Mouse (Mus musculus): ENCODE data around the gene Gm19935. TPM values are rescaled to one million over a fixed set of nuclear protein-coding genes. Genes with fewer than 3 reads are reported as not detected.

Gene Gm19935
- polyA plus RNA-seq, 1 experiment: 29.6 TPM

GRCm38 (mm10) chr8:90853971-90854670 lies 36.9 kb upstream of the Gm19935 start:
- H3K4me3 ChIP-seq (ENCODE audit: control insufficient read depth, low read depth, low read length): no peak overlapping the region
- TF ChIP-seq CTCF (IDR thresholded peaks at IDR 0.05; ENCODE audit: control insufficient read depth, insufficient read depth, insufficient replicate concordance, low read depth, low read length) (no peak), POLR2A (IDR thresholded peaks at IDR 0.05; ENCODE audit: control insufficient read depth, low read depth, low read length) (no peak)
- no peak overlapping the region for H3K27ac ChIP-seq (ENCODE audit: control insufficient read depth, insufficient read depth, low read depth, low read length)
- no peaks in the 10 kb centered on the region for H3K36me3 ChIP-seq (ENCODE audit: control insufficient read depth, insufficient read depth, low read length)
- no peaks in the 10 kb centered on the region for H3K27me3 ChIP-seq (ENCODE audit: control insufficient read depth, insufficient read depth, low read length)
- peaks cover 4% of the 10 kb centered on the region for H3K4me1 ChIP-seq (ENCODE audit: control insufficient read depth, insufficient read depth, low read length)

- Histone ChIP-seq H3K4me1 (ENCODE audit: control insufficient read depth, insufficient read depth, low read length) (peaks cover 4% of the 10 kb centered on the region), H3K4me3 (ENCODE audit: control insufficient read depth, low read depth, low read length) (no peak overlapping the region), H3K27me3 (ENCODE audit: control insufficient read depth, insufficient read depth, low read length) (no peaks in the 10 kb centered on the region), H3K36me3 (ENCODE audit: control insufficient read depth, insufficient read depth, low read length) (no peaks in the 10 kb centered on the region), H3K27ac (ENCODE audit: control insufficient read depth, insufficient read depth, low read depth, low read length) (no peak overlapping the region)
- no peak for TF ChIP-seq POLR2A (IDR thresholded peaks at IDR 0.05; ENCODE audit: control insufficient read depth, low read depth, low read length)
- TF ChIP-seq CTCF (IDR thresholded peaks at IDR 0.05; ENCODE audit: control insufficient read depth, insufficient read depth, insufficient replicate concordance, low read depth, low read length): no peak
Observed at GRCm38 (mm10) chr8:90851544-90851943, 34.4 kb upstream of the Gm19935 start.

- no peaks in the 10 kb centered on the region for H3K27me3 ChIP-seq (ENCODE audit: control insufficient read depth, insufficient read depth, low read length)
- no peak overlapping the region; the same call in 1 of the 2 replicates for H3K4me3 ChIP-seq (ENCODE audit: control insufficient read depth, low read depth, low read length)
- no peak for TF ChIP-seq POLR2A (IDR thresholded peaks at IDR 0.05; ENCODE audit: control insufficient read depth, low read depth, low read length)
- no peak for TF ChIP-seq CTCF (IDR thresholded peaks at IDR 0.05; ENCODE audit: control insufficient read depth, insufficient read depth, insufficient replicate concordance, low read depth, low read length)
- no peak overlapping the region for H3K27ac ChIP-seq (ENCODE audit: control insufficient read depth, insufficient read depth, low read depth, low read length)
- H3K36me3 ChIP-seq (ENCODE audit: control insufficient read depth, insufficient read depth, low read length): no peaks in the 10 kb centered on the region
- H3K4me1 ChIP-seq (ENCODE audit: control insufficient read depth, insufficient read depth, low read length): peaks cover 4% of the 10 kb centered on the region
Observed at GRCm38 (mm10) chr8:90849462-90850050, 32.4 kb upstream of the Gm19935 start.

- no peak for TF ChIP-seq CTCF (IDR thresholded peaks at IDR 0.05; ENCODE audit: control insufficient read depth, insufficient read depth, insufficient replicate concordance, low read depth, low read length)
- no peak for TF ChIP-seq POLR2A (IDR thresholded peaks at IDR 0.05; ENCODE audit: control insufficient read depth, low read depth, low read length)
- Histone ChIP-seq H3K27me3 (ENCODE audit: control insufficient read depth, insufficient read depth, low read length) (no peaks in the 10 kb centered on the region), H3K27ac (ENCODE audit: control insufficient read depth, insufficient read depth, low read depth, low read length) (no peak overlapping the region), H3K4me3 (ENCODE audit: control insufficient read depth, low read depth, low read length) (peak overlapping the region; percentile 77), H3K36me3 (ENCODE audit: control insufficient read depth, insufficient read depth, low read length) (no peaks in the 10 kb centered on the region), H3K4me1 (ENCODE audit: control insufficient read depth, insufficient read depth, low read length) (peaks cover 4% of the 10 kb centered on the region)
Observed at GRCm38 (mm10) chr8:90847980-90848379, 30.8 kb upstream of the Gm19935 start.

GRCm38 (mm10) chr8:90844179-90844967 lies 27.2 kb upstream of the Gm19935 start:
- Histone ChIP-seq H3K4me1 (ENCODE audit: control insufficient read depth, insufficient read depth, low read length) (no peaks in the 10 kb centered on the region; the same call in none of the 2 replicates), H3K27ac (ENCODE audit: control insufficient read depth, insufficient read depth, low read depth, low read length) (no peak overlapping the region), H3K27me3 (ENCODE audit: control insufficient read depth, insufficient read depth, low read length) (no peaks in the 10 kb centered on the region), H3K36me3 (ENCODE audit: control insufficient read depth, insufficient read depth, low read length) (no peaks in the 10 kb centered on the region), H3K4me3 (ENCODE audit: control insufficient read depth, low read depth, low read length) (no peak overlapping the region)
- TF ChIP-seq POLR2A (IDR thresholded peaks at IDR 0.05; ENCODE audit: control insufficient read depth, low read depth, low read length) (no peak), CTCF (IDR thresholded peaks at IDR 0.05; ENCODE audit: control insufficient read depth, insufficient read depth, insufficient replicate concordance, low read depth, low read length) (no peak)

DNA sequence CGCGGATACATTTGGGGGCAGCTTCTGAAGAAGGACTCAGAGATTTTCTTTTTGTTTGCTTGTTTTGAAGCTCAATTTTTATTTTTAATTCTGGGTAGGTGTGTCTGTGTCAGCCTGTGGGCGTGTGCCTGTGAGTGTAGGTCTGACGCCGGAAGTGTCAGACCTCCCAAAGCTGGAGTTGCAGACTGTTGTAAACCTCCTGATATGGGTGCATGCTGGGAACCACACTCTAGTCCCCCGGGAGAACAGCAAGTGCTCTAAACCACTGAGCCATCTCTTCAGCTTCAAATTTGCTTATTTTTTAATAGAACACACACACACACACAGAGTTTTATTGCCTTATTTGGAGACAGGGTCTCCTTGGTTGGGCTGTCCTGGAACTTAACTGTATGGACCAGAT lies 25.9 kb upstream of the Gm19935 start:
- H3K27ac ChIP-seq (ENCODE audit: control insufficient read depth, insufficient read depth, low read depth, low read length): no peak overlapping the region
- no peak overlapping the region for H3K4me3 ChIP-seq (ENCODE audit: control insufficient read depth, low read depth, low read length)

DNA sequence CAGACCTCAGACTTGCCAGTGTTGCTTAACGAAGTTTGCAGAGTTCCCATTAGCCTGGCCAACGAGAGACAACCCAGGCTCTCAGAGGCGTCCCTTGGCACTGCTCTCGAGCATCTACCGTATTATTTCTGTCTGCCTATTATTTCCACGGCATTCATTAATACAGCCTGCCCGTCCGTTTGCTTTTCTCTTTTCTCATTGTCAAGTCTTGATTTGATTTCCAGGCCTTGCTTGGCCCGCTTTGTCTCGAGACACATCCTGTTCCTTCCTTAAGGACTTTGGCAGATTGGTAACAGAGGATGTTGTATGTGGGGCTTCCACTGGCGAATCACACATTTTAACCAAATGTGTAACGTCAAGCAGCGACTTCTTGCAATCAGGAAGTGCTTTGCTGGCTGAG lies 24.1 kb upstream of the Gm19935 start:
- Histone ChIP-seq H3K4me3 (ENCODE audit: control insufficient read depth, low read depth, low read length) (no peak overlapping the region), H3K27ac (ENCODE audit: control insufficient read depth, insufficient read depth, low read depth, low read length) (no peak overlapping the region), H3K36me3 (ENCODE audit: control insufficient read depth, insufficient read depth, low read length) (no peaks in the 10 kb centered on the region), H3K27me3 (ENCODE audit: control insufficient read depth, insufficient read depth, low read length) (no peaks in the 10 kb centered on the region), H3K4me1 (ENCODE audit: control insufficient read depth, insufficient read depth, low read length) (no peaks in the 10 kb centered on the region)
- TF ChIP-seq CTCF (IDR thresholded peaks at IDR 0.05; ENCODE audit: control insufficient read depth, insufficient read depth, insufficient replicate concordance, low read depth, low read length): no peak
- TF ChIP-seq POLR2A (IDR thresholded peaks at IDR 0.05; ENCODE audit: control insufficient read depth, low read depth, low read length): no peak

More for the DNA sequence above, 25.9 kb upstream of the Gm19935 start:
- H3K36me3 ChIP-seq (ENCODE audit: control insufficient read depth, insufficient read depth, low read length): no peaks in the 10 kb centered on the region
- TF ChIP-seq CTCF (IDR thresholded peaks at IDR 0.05; ENCODE audit: control insufficient read depth, insufficient read depth, insufficient replicate concordance, low read depth, low read length): no peak
- H3K27me3 ChIP-seq (ENCODE audit: control insufficient read depth, insufficient read depth, low read length): no peaks in the 10 kb centered on the region
- H3K4me1 ChIP-seq (ENCODE audit: control insufficient read depth, insufficient read depth, low read length): no peaks in the 10 kb centered on the region

Data from testis, adult 2 months (tissue).